Mouse (Mus musculus): Measurements from ENCODE around the gene Zfp599.

- no peak for TF ChIP-seq CTCF (IDR thresholded peaks at IDR 0.05; ENCODE audit: insufficient read depth, low read depth, low read length)
- TF ChIP-seq POLR2A (IDR thresholded peaks at IDR 0.05; ENCODE audit: insufficient read depth, low read depth, low read length) = no peak
Observed at GRCm38 (mm10) chr9:22216705-22217104, 43.0 kb downstream of the Zfp599 start.

Measured in olfactory bulb, adult 2 months (tissue).